Mouse (Mus musculus): ENCODE measurements around the gene Zfp286. TPM values are rescaled to one million over a fixed set of nuclear protein-coding genes. Genes with fewer than 3 reads are reported as not detected.
"Not testable (repeated sequence)": the region's sequence is repeated elsewhere in the genome, so short reads cannot be mapped to it uniquely, and the experiment has no call there.

Gene Zfp286
- polyA plus RNA-seq, 1 experiment from 2014 or later = 18.9 TPM

- DNase-seq (ENCODE audit: low spot score) = no peak
Observed at GRCm38 (mm10) chr11:62804119-62804518, 14.9 kb upstream of the Zfp286 start.

DNA sequence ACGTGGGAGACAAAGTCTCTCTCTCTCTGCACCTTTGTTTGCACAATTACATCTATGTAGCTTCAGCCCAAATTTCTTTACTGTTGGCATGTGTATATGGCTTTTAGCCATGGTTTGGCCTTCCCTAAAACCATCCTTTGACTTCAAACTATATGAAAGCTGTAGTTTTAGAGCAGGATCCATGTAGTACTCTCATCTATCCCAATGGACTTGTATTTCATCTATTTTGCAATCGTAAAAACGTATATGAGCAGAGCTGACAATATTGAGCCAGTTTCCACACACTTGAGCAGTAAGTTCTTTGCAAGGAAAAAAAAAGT, 315 bp upstream of the Zfp286 start:
- no peak for DNase-seq (ENCODE audit: low spot score)

GRCm38 (mm10) chr11:62776510-62776909, 12.8 kb downstream of the Zfp286 start:
- DNase-seq (ENCODE audit: low spot score) = no peak

DNA sequence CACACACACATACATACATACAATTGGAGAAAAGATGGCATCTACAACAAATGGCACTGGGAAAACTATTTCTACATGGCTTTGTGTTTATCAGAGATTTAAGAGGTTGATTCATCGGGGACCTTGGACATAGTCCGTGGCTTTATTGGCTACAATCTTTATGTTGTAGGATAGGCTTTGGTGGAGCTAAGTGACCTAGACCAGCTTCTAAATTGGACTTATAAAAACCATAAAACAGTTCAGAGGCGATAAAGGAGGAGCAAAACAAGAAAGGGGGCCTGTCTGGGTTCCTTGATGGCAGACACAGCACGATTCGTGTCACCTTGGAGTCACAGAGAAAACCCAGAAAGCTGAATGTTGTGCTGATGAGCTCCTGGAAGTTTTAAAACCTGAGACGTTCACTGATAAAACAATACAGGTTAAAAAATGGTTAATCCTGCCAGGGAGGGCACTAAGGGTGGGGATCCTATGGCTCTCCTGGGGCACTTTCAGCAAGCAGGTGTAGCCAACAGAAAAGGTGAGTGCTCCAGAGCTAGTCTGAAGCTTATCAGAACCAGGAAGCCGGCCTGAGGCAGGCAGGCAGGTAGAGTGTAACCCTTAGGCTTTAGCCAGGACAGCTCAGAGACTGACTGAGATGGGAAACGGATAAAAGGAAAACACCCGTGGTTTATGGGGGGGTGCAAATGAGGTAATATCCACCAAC, 28.4 kb downstream of the Zfp286 start:
- DNase-seq (ENCODE audit: low spot score) = no peak

GRCm38 (mm10) chr11:62758491-62758890, 30.8 kb downstream of the Zfp286 start:
- DNase-seq (ENCODE audit: low spot score) = no peak

- no peak for DNase-seq (ENCODE audit: low spot score)
Observed at GRCm38 (mm10) chr11:62757906-62758305, 31.4 kb downstream of the Zfp286 start.

DNA sequence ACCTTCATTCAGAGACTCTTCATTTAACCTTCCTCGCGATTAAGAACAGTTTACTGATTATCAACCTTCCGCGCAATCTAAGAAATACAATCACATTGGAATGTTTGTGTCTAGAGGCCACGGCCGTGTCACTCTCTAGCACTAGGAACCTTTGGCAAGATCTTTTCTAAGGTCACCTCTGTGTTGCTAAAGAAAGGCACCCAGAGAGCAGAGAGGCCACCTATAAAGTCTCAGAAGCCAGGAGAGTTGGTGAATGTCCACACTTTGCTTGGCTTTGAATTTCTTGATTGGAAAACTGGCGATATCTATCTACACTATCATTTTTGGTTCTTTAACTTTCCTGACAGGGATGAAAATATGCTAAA, 32.1 kb downstream of the Zfp286 start:
- DNase-seq (ENCODE audit: low spot score) = no peak

GRCm38 (mm10) chr11:62756456-62757142, 32.7 kb downstream of the Zfp286 start:
- peak; percentile 77 for DNase-seq (ENCODE audit: low spot score)

- no peak for DNase-seq (ENCODE audit: low spot score)
Observed at GRCm38 (mm10) chr11:62752780-62753179, 36.5 kb downstream of the Zfp286 start, which contains the start of gene Gm10428. Gm10428 (plus strand) TSS chr11:62753100.

DNA sequence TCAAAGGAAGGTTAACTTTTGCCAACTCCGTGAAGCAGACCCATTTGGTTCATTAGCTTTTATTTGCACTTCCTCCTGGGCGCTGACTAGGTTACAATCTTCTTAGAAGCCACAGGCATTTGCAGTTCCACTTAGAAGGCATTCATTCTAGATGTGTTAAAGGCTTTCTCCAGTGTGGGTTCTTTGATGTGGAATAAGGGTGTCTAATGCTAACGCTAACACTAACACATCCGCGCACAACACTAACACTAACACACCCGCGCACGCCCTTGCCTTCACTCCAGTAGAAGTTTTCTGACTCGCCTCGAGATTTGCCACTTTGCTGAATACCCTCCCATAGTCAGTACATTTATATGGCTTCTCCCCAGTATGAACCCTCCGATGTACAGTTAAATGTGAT, 37.1 kb downstream of the Zfp286 start:
- DNase-seq (ENCODE audit: low spot score) = peak; percentile 35

- DNase-seq (ENCODE audit: low spot score) = not testable (repeated sequence)
Observed at GRCm38 (mm10) chr11:62749445-62749844, 39.8 kb downstream of the Zfp286 start.

DNA sequence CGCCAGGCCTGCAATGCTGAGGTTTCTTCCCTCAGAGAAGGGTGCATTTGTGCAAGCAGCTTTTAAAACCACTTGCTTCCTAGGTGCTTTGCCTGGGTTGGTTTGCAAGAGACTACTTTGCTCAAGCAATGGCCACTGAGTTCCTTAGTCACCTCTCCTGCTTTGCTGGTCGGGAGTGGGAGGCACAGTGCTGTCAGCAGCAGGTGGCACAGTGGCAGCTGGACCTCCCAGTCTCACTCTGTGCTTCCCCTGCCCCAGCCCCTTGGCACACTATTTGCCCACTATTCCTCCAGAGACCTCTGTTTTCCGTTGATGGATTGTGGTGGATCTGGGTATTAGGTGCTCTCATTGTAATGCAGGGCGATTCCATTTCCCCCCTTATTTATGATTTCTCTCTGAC, 41.2 kb downstream of the Zfp286 start:
- DNase-seq (ENCODE audit: low spot score) = no peak

GRCm38 (mm10) chr11:62747227-62747626, 42.0 kb downstream of the Zfp286 start:
- no peak for DNase-seq (ENCODE audit: low spot score)

DNA sequence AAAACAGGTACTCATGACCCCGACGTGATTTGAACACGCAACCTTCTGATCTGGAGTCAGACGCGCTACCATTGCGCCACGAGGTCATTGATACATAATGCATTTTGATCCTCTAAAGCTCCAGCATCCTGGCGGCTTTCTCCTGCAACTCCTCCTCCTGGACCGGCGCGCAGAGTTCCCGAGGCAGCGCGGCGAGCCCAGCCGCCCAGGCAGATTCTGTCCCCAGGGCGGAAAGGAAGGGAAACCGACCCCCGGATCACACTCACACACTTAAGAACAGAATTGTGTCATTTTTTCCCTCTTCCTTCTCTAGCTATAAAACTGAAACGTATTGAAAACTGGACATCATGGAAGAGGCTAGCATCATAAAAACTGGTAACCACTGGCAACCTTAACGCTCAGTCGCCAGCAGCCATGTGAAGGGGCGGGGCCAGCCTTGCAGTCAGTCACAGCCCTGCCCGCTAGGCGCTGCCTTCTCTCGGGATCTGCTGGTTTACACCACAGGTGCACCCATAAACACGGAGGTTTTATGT, 43.2 kb downstream of the Zfp286 start:
- DNase-seq (ENCODE audit: low spot score) = peak; percentile 38

GRCm38 (mm10) chr11:62744103-62744502, 45.2 kb downstream of the Zfp286 start:
- DNase-seq (ENCODE audit: low spot score) = peak; percentile 73

DNA sequence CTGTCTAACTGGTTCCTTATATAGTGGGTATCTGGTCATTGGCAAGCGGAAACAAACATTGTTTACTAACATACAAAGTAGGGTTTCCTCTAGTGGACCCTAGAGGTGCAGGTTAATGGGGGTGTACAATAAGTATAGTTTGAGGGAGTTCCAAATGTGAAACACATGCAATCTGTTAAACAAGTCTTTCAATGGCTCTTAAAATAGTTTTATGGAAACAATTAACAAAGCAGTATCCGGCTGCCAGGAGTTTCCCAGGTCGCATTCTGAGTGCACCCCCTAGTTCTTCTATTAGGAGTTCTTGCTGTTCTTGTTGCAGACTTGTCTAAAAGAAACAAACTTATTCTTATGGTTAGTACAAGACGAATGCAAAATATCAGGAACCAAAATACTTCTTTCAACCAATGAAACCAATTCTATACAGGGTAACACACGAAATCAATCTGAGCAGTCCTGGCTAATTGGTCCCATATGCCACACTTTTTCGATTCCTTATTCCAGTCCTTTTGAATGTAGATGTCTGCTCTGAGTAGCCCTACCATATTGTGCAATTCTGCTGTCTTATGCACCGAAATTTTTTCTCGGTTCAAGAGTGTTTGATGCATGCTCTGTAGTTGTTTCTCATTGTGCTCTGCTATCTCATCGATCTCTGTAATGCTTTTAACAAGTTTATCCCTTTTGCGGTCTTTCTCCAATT, 46.9 kb downstream of the Zfp286 start:
- DNase-seq (ENCODE audit: low spot score) = no peak

GRCm38 (mm10) chr11:62741186-62741585, 48.1 kb downstream of the Zfp286 start:
- DNase-seq (ENCODE audit: low spot score) = peak; percentile 14

GRCm38 (mm10) chr11:62732665-62733064, 56.6 kb downstream of the Zfp286 start:
- DNase-seq (ENCODE audit: low spot score) = no peak

DNA sequence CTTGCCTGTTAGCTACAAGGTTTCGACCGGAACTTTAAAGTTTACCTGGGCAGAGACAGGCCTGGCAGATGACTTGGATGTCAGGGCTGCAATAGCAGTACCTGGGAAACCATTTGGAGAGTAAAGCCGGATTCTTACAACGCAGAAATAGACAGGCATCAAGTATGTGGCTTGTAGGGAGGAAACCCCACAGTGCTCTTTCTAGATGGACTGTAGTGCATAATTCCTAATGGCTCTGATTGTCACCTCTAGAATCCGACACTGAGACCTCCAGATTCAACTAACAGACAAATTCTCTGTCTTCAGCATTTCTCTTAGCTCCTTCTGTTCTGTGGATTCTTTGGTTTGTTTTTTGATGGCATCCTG, 57.3 kb downstream of the Zfp286 start:
- DNase-seq (ENCODE audit: low spot score) = no peak

DNA sequence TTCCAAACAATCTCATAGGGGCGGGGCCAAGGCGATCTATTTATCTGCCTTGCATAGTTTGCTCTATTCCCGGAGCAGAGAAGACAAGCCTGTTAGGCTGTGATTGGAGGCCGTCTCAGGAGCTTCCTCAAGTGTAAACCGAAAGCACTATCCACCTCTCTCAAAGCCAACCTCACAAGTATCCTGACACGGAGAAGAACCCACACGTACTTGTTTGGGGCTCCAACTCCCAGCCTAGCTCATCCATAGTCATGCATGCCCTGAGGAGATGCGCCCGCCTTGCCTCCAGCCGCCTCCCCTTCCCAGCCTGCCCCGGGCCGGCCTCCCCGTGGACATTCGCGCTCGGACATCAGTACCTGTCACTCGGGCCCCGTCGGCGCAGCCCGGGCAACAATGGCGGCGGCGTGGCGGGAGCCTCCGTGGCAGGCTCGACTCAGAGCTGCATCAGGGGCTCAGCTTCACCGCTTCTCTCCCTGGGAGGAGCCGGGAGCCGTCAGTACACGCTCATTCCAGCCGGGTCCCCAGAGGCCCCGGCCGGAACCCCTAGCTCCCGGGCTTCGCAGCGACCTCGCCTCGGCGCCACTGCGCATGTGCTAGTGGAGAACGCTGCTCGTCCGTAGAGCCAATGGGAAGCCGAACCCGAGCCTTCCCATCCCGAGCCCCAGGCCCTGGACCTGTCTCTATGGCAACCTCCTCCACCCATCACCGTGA, 57.8 kb downstream of the Zfp286 start, which contains the start of gene Zfp287:
Gene Zfp287, minus strand, starts transcription at position 595 of the 711 bp plus-strand sequence.
- DNase-seq (ENCODE audit: low spot score) = peak; percentile 83

- no peak for DNase-seq (ENCODE audit: low spot score)
Observed at GRCm38 (mm10) chr11:62728276-62728675, 61.0 kb downstream of the Zfp286 start.

DNA sequence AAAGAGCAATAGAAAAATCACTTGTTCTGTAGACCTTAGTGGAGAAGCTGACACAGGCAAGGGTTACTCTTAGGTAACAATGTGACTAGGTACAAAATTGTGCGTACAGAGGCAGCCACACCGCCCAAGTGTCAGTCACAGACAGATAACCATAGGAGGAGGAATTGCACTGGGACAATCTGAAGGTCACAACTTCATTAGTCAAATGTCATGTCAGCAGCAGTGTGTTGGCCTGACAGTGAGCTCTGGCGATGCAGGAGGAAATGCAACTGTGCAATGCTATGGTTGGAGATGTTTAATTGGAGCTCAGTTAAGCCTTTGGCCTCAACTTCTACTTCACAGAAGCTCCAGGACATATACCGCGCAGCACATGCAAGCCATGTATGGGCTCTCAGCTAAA, 78.6 kb downstream of the Zfp286 start:
- DNase-seq (ENCODE audit: low spot score) = no peak
